Mouse (Mus musculus) midbrain, embryonic 12.5 days (tissue): ENCODE data around the gene Lgi2. TPM values are rescaled to one million over a fixed set of nuclear protein-coding genes. Genes with fewer than 3 reads are reported as not detected.

ENCODE experiments used
- ATAC-seq: fragments of 200-750 bp; cut with Nextera tagmentation; 2 replicates; pipeline ENCODE4 v1.8.0; 2017; ENCODE audit warnings: low read depth, moderate TSS enrichment, moderate library complexity; ENCODE audit not compliant: low FRiP score
- H3K27ac ChIP-seq: fragments of 300-500 bp; sonication (generic); replicated peaks from 2 replicates; pipeline ENCODE4 v1.5.1; 2016; ENCODE audit warnings: mild to moderate bottlenecking
- H3K27me3 ChIP-seq: fragments of 300-500 bp; sonication (generic); 2 replicates; pipeline ENCODE4 v1.6.1; 2016; ENCODE audit warnings: mild to moderate bottlenecking
- H3K36me3 ChIP-seq: fragments of 300-500 bp; sonication (generic); 2 replicates; pipeline ENCODE4 v1.6.1; 2016
- H3K4me1 ChIP-seq: fragments of 300-500 bp; sonication (generic); 2 replicates; pipeline ENCODE4 v1.6.1; 2016
- H3K4me2 ChIP-seq: fragments of 300-500 bp; sonication (generic); replicated peaks from 2 replicates; pipeline ENCODE4 v1.6.1; 2016; ENCODE audit warnings: mild to moderate bottlenecking, moderate library complexity
- H3K4me3 ChIP-seq: fragments of 300-500 bp; sonication (generic); 2 replicates; pipeline ENCODE4 v1.5.1; 2016; ENCODE audit warnings: mild to moderate bottlenecking
- H3K9ac ChIP-seq: fragments of 300-500 bp; sonication (generic); replicated peaks from 2 replicates; pipeline ENCODE4 v1.6.1; 2016; ENCODE audit warnings: mild to moderate bottlenecking, moderate library complexity
- H3K9me3 ChIP-seq: fragments of 300-500 bp; sonication (generic); 2 replicates; pipeline ENCODE4 v1.6.1; 2016; ENCODE audit warnings: mild to moderate bottlenecking
- WGBS: fragments of 180-500 bp; shearing (Covaris S2); methylation state at CpG from one replicate; pipeline ENCODE4 v1.1.7; 2016; 5-methylcytosine and 5-hydroxymethylcytosine counted together
- polyA plus RNA-seq: library from polyadenylated mRNA; unstranded; fragments of >200 nt; fragmentation: Nextera tagmentation; extraction: Ambion mirVana; gene quantifications from 2 replicates; pipeline ENCODE4 v1.2.1, GENCODE M21; 2016

The Lgi2 gene
- 1.4 and 1.9 TPM in 2 replicates for polyA plus RNA-seq

- WGBS: 1% methylated on average over 45 of the region's 83 CpGs
- Histone ChIP-seq H3K9me3 (no peaks in the 10 kb centered on the region), H3K27me3 (peaks cover 41% of the 10 kb centered on the region), H3K4me3 (peak within 1 kb of the TSS; percentile 67), H3K9ac (peak within 1 kb of the TSS; percentile 71), H3K36me3 (no peaks in the 10 kb centered on the region), H3K4me1 (peaks cover 8% of the 10 kb centered on the region), H3K4me2 (peak within 1 kb of the TSS; percentile 90), H3K27ac (no peak within 1 kb of the TSS)
- ATAC-seq: peak; percentile 88
Measured at GRCm38 (mm10) chr5:52565813-52566531, at the start of gene Lgi2. Lgi2 (minus strand) TSS chr5:52566462.

- H3K9ac ChIP-seq: no peak overlapping the region
- H3K9me3 ChIP-seq: 0 out of 2 replicates have a peak, but pooled peaks cover 10% of the 10 kb centered on the region
- no peak for ATAC-seq
- no peaks in the 10 kb centered on the region for H3K36me3 ChIP-seq
- no peak overlapping the region for H3K4me3 ChIP-seq
- H3K27ac ChIP-seq: no peak overlapping the region
- 69% methylated on average over 9 of the region's 9 CpGs for WGBS
- H3K27me3 ChIP-seq: peaks cover 6% of the 10 kb centered on the region; the same call in 1 of the 2 replicates
- no peak overlapping the region for H3K4me2 ChIP-seq
- peaks cover 20% of the 10 kb centered on the region for H3K4me1 ChIP-seq
Measured at GRCm38 (mm10) chr5:52615421-52615820, 49.2 kb upstream of the Lgi2 start.

DNA sequence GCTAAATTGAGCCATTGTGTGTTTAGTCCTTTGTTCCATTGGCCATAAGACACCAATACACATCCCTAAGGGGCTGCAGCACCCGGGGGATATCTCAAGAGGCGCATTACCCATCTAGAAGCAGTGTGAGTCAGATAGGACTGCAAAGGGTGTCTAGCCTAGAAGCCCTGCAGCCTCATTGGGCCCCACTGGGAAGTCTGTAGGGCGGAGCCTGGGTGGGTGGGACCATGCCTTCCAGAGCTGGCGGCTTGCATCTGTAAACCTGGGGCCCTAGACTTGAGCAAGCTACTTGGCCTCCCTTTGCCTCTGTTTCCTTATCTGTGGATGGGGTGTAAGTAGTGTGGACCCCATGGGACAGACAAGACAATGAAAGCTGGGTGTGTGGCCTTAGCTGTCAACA is 48.4 kb upstream of the Lgi2 start:
- peaks cover 20% of the 10 kb centered on the region for H3K4me1 ChIP-seq

GRCm38 (mm10) chr5:52612776-52613175 is 46.5 kb upstream of the Lgi2 start:
- Histone ChIP-seq H3K4me3 (no peak overlapping the region), H3K4me2 (no peak overlapping the region), H3K4me1 (peaks cover 5% of the 10 kb centered on the region), H3K27me3 (peaks cover 1% of the 10 kb centered on the region; the same call in 1 of the 2 replicates), H3K27ac (no peak overlapping the region), H3K9me3 (0 out of 2 replicates have a peak, but pooled peaks cover 10% of the 10 kb centered on the region), H3K36me3 (no peaks in the 10 kb centered on the region), H3K9ac (no peak overlapping the region)
- WGBS: 93% methylated on average over 8 of the region's 8 CpGs
- ATAC-seq: no peak

More for the DNA sequence above, 48.4 kb upstream of the Lgi2 start:
- H3K27me3 ChIP-seq: peaks cover 6% of the 10 kb centered on the region; the same call in 1 of the 2 replicates
- H3K9me3 ChIP-seq: 0 out of 2 replicates have a peak, but pooled peaks cover 10% of the 10 kb centered on the region
- no peak for ATAC-seq
- no peak overlapping the region for H3K4me3 ChIP-seq
- no peak overlapping the region for H3K9ac ChIP-seq
- H3K36me3 ChIP-seq: no peaks in the 10 kb centered on the region
- H3K4me2 ChIP-seq: no peak overlapping the region
- H3K27ac ChIP-seq: no peak overlapping the region
- WGBS: 75% methylated on average over 4 of the region's 4 CpGs

DNA sequence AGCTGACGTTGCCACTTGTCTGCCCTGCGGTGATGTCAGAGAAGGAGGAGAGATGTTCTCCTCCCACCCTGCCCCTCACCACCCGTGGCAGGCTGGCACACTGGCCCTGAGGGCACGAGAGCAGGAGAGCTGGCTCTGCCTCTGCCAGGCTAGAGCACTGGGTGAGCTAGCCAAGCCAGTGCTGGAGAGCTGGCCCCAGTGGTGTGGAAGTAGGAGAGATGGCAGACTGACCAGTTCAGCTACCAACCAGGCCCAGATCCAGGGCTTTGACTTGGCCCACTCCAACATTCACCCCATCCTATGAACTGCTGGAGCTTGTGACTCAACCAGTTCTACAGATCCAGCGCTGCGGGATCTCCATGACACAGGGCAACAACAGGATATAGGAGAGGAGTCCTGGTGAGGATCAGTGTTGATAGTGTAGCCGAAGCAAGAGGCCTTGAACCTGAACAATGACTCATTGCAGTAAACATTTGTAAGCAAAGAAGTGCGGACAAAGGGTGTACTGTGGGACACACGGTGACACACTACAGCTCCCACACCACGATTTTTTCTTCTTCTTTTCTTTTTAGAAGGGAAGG is 45.1 kb upstream of the Lgi2 start:
- no peaks in the 10 kb centered on the region for H3K27me3 ChIP-seq
- 0 out of 2 replicates have a peak, but pooled peaks cover 10% of the 10 kb centered on the region for H3K9me3 ChIP-seq
- no peaks in the 10 kb centered on the region for H3K36me3 ChIP-seq
- H3K9ac ChIP-seq: no peak overlapping the region
- WGBS: 82% methylated on average over 10 of the region's 10 CpGs
- no peak for ATAC-seq
- H3K4me3 ChIP-seq: no peak overlapping the region
- H3K4me1 ChIP-seq: no peaks in the 10 kb centered on the region
- H3K27ac ChIP-seq: no peak overlapping the region
- no peak overlapping the region for H3K4me2 ChIP-seq

GRCm38 (mm10) chr5:52610306-52610705 is 44.0 kb upstream of the Lgi2 start:
- no peak overlapping the region for H3K4me3 ChIP-seq
- H3K4me2 ChIP-seq: no peak overlapping the region
- 0 out of 2 replicates have a peak, but pooled peaks cover 10% of the 10 kb centered on the region for H3K9me3 ChIP-seq
- WGBS: 55% methylated on average over 4 of the region's 4 CpGs
- no peak for ATAC-seq
- H3K9ac ChIP-seq: no peak overlapping the region
- H3K4me1 ChIP-seq: no peaks in the 10 kb centered on the region
- no peaks in the 10 kb centered on the region for H3K27me3 ChIP-seq
- H3K27ac ChIP-seq: no peak overlapping the region
- no peaks in the 10 kb centered on the region for H3K36me3 ChIP-seq

DNA sequence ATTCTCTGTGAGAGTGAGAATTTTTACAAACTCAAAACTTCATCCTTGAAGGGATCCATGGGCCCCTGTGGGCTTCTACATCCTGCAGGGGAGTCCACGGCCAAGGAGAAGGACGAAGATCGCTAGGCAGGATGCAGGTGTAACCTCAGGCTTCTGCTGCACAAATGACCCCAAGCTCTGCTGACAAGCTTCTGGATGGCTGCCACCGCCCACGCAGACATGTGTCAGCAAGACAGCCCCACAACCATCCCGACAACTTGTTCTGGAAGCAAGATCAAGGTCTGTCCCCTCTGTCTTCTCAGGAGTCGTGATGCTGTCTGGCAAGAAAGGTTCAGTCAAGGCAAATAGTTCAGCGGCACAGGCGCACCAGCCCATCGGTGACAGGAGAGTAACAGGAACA is 43.4 kb upstream of the Lgi2 start:
- 89% methylated on average over 10 of the region's 10 CpGs for WGBS
- no peak overlapping the region for H3K9ac ChIP-seq
- no peak overlapping the region for H3K4me2 ChIP-seq
- H3K9me3 ChIP-seq: 0 out of 2 replicates have a peak, but pooled peaks cover 10% of the 10 kb centered on the region
- H3K4me1 ChIP-seq: 0 out of 2 replicates have a peak, but pooled peaks cover 1% of the 10 kb centered on the region
- no peak for ATAC-seq
- H3K36me3 ChIP-seq: no peaks in the 10 kb centered on the region
- H3K27ac ChIP-seq: no peak overlapping the region
- H3K4me3 ChIP-seq: no peak overlapping the region
- H3K27me3 ChIP-seq: no peaks in the 10 kb centered on the region

- H3K4me3 ChIP-seq: no peak overlapping the region
- H3K9me3 ChIP-seq: no peaks in the 10 kb centered on the region
- ATAC-seq: no peak
- H3K9ac ChIP-seq: no peak overlapping the region
- 0 out of 2 replicates have a peak, but pooled peaks cover 2% of the 10 kb centered on the region for H3K4me1 ChIP-seq
- no peaks in the 10 kb centered on the region for H3K36me3 ChIP-seq
- H3K27me3 ChIP-seq: no peaks in the 10 kb centered on the region; the same call in 1 of the 2 replicates
- WGBS: 27% methylated on average over 6 of the region's 6 CpGs
- no peak overlapping the region for H3K27ac ChIP-seq
- no peak overlapping the region for H3K4me2 ChIP-seq
Measured at GRCm38 (mm10) chr5:52604582-52605041, 38.4 kb upstream of the Lgi2 start.

GRCm38 (mm10) chr5:52590612-52591011 is 24.4 kb upstream of the Lgi2 start:
- H3K9ac ChIP-seq: no peak overlapping the region
- WGBS: 90% methylated on average over 9 of the region's 9 CpGs
- no peak overlapping the region for H3K27ac ChIP-seq
- ATAC-seq: no peak
- H3K9me3 ChIP-seq: no peaks in the 10 kb centered on the region
- H3K4me1 ChIP-seq: no peaks in the 10 kb centered on the region
- H3K36me3 ChIP-seq: no peaks in the 10 kb centered on the region
- no peak overlapping the region for H3K4me2 ChIP-seq
- H3K4me3 ChIP-seq: no peak overlapping the region
- 0 out of 2 replicates have a peak, but pooled peaks cover 2% of the 10 kb centered on the region for H3K27me3 ChIP-seq

DNA sequence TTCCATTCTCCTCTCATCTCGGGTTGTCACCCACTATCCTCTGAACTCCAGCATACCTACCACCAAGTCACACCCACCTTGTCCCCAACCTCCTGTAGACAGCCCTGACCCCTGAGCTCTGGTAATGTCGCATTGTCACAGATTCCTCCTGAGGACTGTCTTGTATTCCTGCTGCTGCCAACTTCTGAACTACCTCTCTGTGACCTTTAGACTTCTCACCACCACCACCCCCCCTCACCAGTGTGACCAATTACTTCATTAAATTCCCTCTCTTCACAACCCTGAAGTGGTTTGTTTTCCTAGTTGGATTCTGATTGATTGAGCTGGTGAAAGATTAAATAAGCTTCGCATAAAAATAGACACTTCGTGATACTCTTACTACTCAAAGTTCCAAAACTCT is 22.4 kb upstream of the Lgi2 start:
- ATAC-seq: no peak
- no peak overlapping the region for H3K9ac ChIP-seq
- no peak overlapping the region for H3K4me3 ChIP-seq
- H3K4me2 ChIP-seq: no peak overlapping the region
- no peaks in the 10 kb centered on the region for H3K27me3 ChIP-seq
- H3K36me3 ChIP-seq: no peaks in the 10 kb centered on the region
- WGBS: 85% methylated on average over 4 of the region's 4 CpGs
- H3K9me3 ChIP-seq: no peaks in the 10 kb centered on the region
- H3K4me1 ChIP-seq: no peaks in the 10 kb centered on the region
- H3K27ac ChIP-seq: no peak overlapping the region

- H3K27ac ChIP-seq: no peak overlapping the region
- H3K4me2 ChIP-seq: no peak overlapping the region
- no peaks in the 10 kb centered on the region for H3K9me3 ChIP-seq
- no peaks in the 10 kb centered on the region for H3K27me3 ChIP-seq
- 87% methylated on average over 9 of the region's 9 CpGs for WGBS
- H3K36me3 ChIP-seq: no peaks in the 10 kb centered on the region
- H3K9ac ChIP-seq: no peak overlapping the region
- ATAC-seq: no peak
- no peaks in the 10 kb centered on the region for H3K4me1 ChIP-seq
- no peak overlapping the region for H3K4me3 ChIP-seq
Measured at GRCm38 (mm10) chr5:52587291-52587733, 21.1 kb upstream of the Lgi2 start.

DNA sequence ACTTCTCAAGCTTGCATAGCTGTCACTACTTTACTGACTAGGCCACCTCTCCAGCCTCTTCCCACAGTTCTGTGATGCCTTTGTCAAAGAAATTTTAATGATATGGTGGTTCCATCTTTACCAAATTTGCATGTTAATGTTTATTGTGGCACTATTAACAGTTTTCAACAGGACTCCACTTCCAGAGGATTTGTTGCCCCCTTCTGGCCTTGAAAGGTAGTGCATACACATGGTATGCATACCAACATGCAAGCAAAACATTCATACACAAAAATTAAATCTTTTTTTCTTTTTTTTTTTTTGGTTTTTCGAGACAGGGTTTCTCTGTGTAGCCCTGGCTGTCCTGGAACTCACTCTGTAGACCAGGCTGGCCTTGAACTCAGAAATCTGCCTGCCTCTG is 6.3 kb upstream of the Lgi2 start:
- H3K4me1 ChIP-seq: no peaks in the 10 kb centered on the region
- 44% methylated on average over 1 of the region's 1 CpGs for WGBS
- 0 out of 2 replicates have a peak, but pooled peaks cover 6% of the 10 kb centered on the region for H3K27me3 ChIP-seq
- no peaks in the 10 kb centered on the region for H3K36me3 ChIP-seq
- no peak overlapping the region for H3K27ac ChIP-seq
- H3K9me3 ChIP-seq: peaks cover 11% of the 10 kb centered on the region
- H3K9ac ChIP-seq: no peak overlapping the region
- H3K4me2 ChIP-seq: no peak overlapping the region
- no peak for ATAC-seq
- no peak overlapping the region for H3K4me3 ChIP-seq
